12 mouse cellular contexts compared by ENCODE assay signal in the genomic region with DNA sequence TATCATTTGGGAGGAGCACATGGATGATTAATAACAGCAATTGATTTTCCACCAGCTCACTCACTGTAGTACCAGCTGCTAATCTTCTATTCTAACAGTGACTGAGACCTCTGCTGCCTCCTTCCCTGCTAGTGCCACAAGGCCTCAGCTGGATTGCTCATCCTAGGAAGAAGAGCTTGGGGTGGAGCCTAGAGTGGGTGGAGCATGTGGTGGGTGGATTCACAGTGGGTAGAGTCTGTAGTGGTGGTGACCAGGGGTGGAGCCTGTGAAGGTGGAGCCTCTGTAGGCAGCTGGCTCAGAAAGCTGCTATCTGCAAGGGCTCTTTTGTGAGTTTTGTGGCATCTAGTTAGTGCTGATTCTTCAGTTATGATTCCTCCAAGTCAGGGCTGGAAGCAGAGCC.
DNase-seq lines count a peak whose midpoint lies in the region; ATAC-seq lines count a peak whose summit lies in the region.
"Had no signal": no experiment of that assay in that cellular context is flagged by ENCODE, and none has a peak within 500 bp of the region (broad histone marks: within the 10 kb centered on the region; RNA-seq: fewer than 3 reads in every experiment).

No protein-coding gene starts in this region.

- no peaks in the 10 kb centered on the region for H3K27me3 ChIP-seq in kidney, embryonic 16.5 days (ENCODE audit: insufficient read depth, low read length)
- H3K27me3 ChIP-seq: limb, embryonic 13.5 days; stomach, embryonic 15.5 days had no signal

- no peaks in the 10 kb centered on the region; the same call in 1 of the 2 replicates for H3K4me1 ChIP-seq in kidney, embryonic 16.5 days (ENCODE audit: insufficient read depth, low read length)
- H3K4me1 ChIP-seq: limb, embryonic 13.5 days; stomach, embryonic 15.5 days had no signal

- no peak overlapping the region for H3K9ac ChIP-seq in kidney, embryonic 16.5 days (replicated peaks; ENCODE audit: low read length)
- H3K9ac ChIP-seq: forebrain, postnatal 0 days; limb, embryonic 13.5 days; stomach, embryonic 15.5 days had no signal

- H3K36me3 ChIP-seq in kidney, embryonic 16.5 days (ENCODE audit: insufficient read depth, low read length): no peaks in the 10 kb centered on the region
- H3K36me3 ChIP-seq: G1E; limb, embryonic 13.5 days; stomach, embryonic 15.5 days had no signal

- no peak overlapping the region for H3K4me2 ChIP-seq in kidney, embryonic 16.5 days (replicated peaks; ENCODE audit: low read depth, low read length)
- H3K4me2 ChIP-seq: limb, embryonic 13.5 days; stomach, embryonic 15.5 days had no signal

- no peaks in the 10 kb centered on the region for H3K9me3 ChIP-seq in kidney, embryonic 16.5 days (ENCODE audit: low read length)
- H3K9me3 ChIP-seq: G1E; limb, embryonic 13.5 days; stomach, embryonic 15.5 days had no signal

- no peak for DNase-seq in kidney, adult 8-10 months
- DNase-seq in 3T3-L1 (ENCODE audit: low read depth, low spot score) (peak; percentile 93), NIH3T3 (ENCODE audit: low read depth) (peak; percentile 74)
- DNase-seq in c-Kit-positive CD71-positive TER-119-positive erythroid progenitor cells, embryonic 14.5 days (ENCODE audit: low spot score): peak; percentile 16
- no peak for DNase-seq in spleen, postnatal 36 days (ENCODE audit: low spot score in 2 of 2)
- DNase-seq in heart, postnatal 25 days (ENCODE audit: low spot score): no peak
- DNase-seq: forebrain, postnatal 0 days had no signal

- no peak overlapping the region for H3K27ac ChIP-seq in kidney, embryonic 16.5 days (ENCODE audit: low read length)
- H3K27ac ChIP-seq: limb, embryonic 13.5 days; stomach, embryonic 15.5 days had no signal

- no peak overlapping the region for H3K4me3 ChIP-seq in kidney, embryonic 16.5 days (ENCODE audit: low read length)
- H3K4me3 ChIP-seq: limb, embryonic 13.5 days; stomach, embryonic 15.5 days had no signal

- intact Hi-C loops in heart, postnatal 25 days (cut with DNase I): no loop called here

- ATAC-seq in kidney, embryonic 16.5 days (ENCODE audit: low FRiP score, low TSS enrichment): peak; percentile 54; the same call in 1 of the 2 replicates
- ATAC-seq: forebrain, postnatal 0 days; inflammation-experienced regulatory T-cells, adult 6 months had no signal

Comparison
In these comparisons a context has a peak if more than half of its experiments do, and no peak if none do; other contexts are left out.
1. DNase-seq: peak in 3T3-L1 (single experiment), NIH3T3 (single experiment) and c-Kit-positive CD71-positive TER-119-positive erythroid progenitor cells, embryonic 14.5 days (single experiment); none in kidney, adult 8-10 months (0 of 2), spleen, postnatal 36 days (0 of 2) and heart, postnatal 25 days (single experiment).